Mouse (Mus musculus) WW6 (cell line): ENCODE results near the gene Srl.
"Not testable (repeated sequence)": the region's sequence is repeated elsewhere in the genome, so short reads cannot be mapped to it uniquely, and the experiment has no call there.

Source experiments
- DNase-seq: peaks from one replicate; pipeline ENCODE4 v3.0.0-alpha.2; 2013; ENCODE audit warnings: low read depth, low spot score

Srl gene

DNA sequence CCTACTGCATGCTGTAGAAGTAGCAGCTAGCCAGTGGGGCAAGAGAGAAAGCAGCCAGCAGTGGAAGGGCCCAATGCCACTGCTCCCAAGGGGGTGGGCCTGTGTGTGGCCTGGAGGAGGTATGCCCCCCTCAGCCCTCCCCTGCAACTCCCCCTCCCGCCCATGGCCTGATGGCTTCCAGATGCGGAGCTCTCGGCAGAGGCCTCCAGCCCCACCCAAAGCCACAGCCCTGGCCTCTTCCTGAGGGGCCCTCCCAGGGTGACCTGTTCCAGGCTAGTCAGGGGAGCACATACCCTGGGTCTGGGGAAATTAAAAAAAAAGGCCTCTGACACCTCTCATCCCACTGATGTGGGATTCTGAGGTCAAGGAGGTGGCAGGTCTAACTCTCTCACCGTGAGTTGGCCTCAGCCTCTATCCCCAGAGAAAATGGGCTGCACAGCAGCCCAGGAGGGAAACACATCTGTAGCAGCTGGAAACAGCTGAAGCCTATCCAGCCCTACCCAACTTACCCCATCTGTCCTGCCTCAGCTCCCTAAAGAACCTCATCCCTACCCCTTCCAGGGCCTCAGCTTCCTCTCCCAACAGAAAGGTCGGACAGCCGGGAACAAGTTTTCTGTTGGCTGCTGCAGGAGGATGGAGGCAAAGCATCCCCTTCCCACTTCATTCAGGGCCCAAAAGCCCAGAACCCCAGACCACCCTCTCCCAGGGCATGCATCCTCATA lies 11.4 kb upstream of the Srl start:
- DNase-seq, result no peak

DNA sequence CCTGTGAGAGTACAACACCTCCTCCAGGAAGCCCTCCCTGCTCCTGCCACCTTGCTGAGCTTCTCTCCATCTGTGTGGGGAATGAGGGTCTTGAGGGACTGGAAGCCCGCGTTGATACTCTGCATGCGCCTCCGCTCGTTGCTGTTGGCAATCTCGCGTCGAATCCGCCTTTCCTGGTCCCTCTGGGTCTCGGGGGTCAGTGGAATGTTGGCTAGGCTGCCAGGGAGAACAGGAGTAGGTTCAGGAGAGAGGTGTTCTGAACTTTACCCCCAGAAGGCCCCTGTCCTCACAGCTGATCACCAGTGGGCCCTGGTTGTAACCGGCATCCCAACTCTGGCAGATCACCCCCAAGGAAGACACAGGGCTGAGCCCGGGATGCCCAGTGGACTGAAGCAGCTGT lies 10.3 kb upstream of the Srl start:
- DNase-seq, result no peak

DNA sequence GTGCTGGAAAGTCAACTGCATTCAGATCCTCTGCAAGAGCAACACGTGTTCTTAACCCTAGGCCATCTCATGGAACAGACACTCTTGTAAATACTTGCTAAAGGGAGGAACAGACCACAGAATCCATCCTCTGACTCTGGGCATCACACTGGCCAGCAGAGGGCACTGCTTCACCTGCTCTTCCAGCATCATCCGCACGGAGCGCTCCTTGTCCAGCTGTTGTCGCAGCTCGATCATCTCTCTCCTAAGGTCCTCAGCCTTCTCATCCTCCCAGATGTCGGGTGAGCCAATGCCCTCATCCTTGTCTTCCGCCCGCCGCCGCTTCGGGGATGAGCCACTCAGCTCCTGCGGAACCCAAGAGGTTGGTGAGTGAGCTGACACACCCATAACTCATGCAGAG lies 9.4 kb upstream of the Srl start:
- no peak for DNase-seq

DNA sequence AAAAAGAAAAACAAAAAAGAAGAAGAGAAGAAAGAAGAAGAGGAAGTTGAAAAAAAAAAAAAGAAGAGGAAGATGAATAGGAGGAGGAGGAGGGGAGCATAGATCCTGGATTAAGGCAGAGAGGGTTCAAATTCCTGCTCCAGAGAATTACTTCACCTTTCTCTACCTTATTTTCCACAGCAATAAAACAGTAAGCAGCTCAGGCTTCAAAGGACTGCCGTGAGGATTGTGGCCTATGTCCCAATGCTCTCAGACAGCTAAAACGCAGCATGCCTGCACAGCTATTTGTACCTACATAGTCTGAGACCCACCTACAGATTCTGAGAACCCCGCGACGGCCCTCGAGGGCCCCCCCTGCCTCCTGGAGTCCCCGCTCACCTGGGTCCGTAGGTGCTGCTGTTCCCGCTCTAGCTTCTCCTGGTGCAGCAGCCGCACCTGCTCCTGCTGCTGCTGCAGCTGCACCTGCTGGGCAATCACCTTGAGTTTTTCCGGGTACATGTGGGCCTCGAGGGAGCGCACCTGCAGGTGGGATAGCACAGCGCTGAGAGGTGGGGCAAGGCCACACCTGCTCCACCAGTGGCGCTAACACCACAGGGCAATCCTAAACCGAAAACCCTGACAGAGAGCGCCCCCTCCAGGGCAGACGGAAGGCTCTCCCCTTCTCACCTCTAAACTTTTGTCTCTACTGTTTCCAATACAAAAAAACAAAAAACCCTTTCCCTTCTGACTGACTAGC lies 7.5 kb upstream of the Srl start:
- DNase-seq, result no peak

DNA sequence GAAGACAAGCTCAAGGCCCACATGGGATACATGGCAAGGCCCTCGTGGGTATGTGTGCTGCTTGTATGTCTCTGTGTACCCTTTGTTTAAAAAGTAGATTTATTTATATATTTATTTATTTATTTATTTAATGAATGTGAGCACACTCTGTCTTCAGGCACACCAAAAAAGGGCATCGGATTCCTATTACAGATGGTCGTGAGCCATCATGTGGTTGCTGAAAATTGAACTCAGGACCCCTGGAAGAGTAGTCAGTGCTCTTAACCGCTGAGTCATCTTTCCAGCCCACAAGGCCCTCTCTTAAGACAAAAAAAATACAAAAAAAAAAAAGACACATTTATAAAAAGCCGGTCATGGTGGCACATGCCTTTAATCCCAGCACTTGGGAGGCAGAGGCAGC lies 6.0 kb upstream of the Srl start:
- no peak for DNase-seq

DNA sequence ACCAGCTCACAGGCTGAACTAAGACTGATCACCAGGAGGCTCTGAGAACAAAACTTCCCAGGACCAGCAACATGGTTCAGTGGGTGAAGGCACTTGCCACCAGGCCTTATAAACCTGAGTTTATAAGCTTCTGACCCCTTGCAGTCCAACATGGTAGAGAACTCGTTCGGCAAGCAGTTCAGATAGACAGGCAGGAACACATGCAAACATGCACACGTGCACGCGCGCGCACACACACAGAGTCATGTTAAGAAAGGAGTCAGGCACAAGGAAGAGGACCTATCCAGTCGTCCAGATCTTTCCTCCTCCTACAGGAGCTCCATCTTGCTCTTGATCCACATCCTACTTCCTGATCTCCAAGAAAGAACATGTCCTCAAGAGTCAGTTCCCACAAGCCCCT lies 5.2 kb upstream of the Srl start:
- no peak for DNase-seq

DNA sequence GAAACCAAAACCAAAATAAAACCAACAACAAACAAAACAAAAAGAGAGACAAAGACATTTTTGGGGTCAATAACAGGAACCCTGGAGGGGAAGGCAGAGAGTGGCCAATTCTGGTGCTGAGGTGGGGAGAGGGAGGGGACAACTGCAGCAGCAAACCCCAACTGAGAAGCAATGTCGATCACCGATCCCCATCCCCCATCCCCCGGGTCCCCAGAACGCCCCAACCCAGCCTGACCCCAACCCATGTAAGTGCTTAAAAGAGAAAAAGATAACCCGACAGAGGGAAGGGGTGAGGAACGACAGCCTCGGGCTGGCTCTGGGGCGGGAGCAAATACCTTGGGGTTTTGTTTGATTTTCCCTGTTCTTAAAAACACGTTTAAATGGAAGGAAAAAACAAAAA lies 3.2 kb upstream of the Srl start:
- DNase-seq, result no peak

DNA sequence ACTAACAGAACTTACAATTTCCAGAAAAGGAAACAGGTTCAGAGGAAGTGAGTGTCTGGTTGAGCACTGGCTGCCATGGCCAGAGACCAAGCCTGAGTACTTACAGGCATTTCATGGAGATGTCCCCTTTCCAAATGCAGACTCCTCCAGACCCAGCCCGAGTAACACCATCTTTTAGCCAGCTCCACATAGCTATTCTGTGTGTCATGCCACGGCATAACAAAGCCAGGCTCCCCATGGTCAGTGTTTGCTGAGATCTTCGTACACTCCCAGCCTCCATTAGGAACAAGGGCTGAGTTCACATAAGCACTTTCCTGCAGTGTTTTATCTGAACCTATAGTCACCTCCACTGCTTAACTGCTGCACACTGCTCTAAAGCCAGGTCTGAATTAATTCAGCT lies 1.6 kb upstream of the Srl start:
- no peak for DNase-seq

DNA sequence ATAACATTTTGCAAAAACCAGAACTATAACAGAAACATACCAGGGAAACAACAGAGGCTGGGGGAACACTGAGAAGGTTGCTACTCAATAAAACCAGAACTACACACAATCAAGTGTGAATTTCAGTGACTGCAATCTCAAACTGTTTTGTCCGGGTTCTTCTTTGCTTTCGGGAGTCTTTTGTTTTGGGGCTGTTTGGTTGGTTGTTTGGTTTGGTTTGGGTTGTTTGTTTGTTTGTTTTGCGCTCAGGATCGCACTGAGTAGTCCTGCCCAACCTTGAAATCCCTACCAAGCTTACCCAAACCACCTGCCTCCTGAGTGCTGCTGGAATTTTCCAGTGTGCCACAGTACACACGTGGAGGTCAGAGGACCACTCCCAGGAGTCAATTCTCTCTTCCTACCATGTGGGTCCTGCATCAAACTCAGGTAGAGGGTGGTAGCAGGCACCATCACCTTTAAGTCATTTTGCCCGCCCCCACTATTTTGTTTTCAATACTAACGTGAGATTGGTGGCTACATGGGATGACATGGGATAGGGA lies 689 bp upstream of the Srl start:
- DNase-seq, result no peak

DNA sequence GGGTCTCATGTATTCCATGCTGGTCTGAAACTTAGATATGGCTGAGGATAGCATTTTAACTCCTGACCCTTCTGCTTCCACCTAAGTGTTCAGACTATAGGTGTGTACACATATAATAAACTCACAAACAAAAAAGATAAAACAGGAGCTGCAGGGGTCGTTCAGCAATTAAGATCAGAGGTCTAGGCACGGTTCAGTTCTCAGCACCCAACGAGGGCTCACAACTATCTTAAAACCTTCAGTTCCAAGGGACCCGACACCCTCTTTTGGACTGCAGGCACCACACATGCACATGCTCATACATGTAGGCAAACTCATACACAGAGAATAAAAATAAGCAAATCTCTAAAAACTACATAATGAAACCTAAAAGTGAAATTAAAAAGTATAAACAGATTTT lies 583 bp downstream of the Srl start:
- DNase-seq, result no peak

DNA sequence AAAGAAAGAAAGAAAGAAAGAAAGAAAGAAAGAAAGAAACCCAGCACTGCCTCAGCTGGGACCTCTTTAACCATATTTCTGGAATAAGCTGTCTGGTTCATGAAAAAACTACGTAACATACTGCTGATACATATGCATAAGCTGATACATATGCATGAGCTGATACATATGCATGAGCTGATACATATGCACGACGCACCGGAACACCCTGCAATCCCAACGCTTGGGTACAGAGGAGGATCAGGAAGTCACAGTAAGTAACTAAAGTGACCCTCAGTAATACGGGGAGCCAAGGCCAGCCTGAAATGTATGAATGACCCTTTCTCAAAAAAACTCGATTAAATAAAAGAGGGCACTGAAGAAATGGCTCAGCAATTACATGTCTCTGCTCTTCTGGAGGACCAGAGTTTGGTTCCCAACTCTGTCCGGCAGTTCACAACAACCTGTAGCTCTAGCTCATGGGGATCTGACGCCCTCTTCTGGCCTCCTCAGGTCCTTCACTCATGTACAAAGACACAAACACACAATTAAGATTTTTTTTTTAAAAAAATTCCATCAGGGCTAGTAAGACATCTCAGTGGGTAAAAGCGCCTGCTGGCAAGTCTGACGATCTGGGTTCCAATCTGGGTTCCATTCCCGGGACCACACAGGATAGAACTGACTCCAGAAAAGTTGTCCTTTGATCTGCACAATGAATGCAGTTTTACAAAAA lies 1.4 kb downstream of the Srl start:
- no peak for DNase-seq

DNA sequence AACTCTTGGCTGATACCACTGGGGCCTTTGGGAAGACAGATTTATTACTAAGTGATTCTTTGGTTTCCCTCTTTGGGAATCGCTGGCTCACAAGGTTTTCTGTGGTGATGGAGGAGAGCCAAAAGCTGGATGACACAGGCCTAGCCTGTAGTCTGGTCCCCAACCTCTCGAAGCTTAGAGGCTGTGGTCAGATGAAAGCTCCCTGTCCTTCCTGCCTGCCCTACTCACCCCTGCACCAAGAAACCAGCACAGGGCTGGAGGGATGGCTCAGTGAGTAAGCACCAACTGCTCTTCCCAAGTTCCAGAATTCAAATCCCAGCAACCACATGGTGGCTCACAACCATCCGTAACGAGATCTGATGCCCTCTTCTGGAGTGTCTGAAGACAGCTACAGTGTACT lies 2.1 kb downstream of the Srl start:
- DNase-seq, result no peak

DNA sequence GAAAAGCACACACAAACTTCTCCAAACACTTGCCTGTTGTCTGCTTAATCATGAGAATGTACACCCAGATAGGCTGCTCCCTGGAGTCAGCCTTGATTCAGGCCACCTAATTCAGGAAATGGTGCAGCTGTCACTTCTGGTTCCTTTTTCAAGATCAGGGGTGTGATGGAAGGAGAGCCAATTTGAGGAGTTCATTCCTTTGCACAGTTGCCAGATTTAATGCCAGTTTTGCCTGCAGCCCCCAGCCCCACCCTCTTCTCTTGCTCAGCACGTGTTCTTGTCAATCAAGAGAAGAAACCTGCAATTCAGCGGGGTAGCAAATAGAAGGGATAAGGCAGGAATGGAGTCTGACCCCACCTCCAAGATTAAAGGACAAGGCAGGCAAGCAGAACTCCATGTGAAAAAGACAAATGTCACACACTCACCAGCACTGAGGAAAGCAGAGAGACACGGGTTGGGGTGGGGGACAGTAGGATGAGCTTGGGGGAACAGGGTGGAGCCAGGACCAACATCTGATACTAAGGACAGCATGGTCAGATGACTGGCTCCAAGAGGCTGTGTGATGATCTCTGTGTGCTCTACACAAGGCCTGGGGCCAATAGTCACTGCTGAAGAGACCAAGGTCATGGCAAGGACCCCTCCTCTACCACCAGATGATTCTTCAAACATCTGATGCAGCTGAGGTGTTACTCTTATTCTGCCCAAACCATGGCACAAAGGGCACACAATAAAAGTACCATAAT lies 3.8 kb downstream of the Srl start:
- no peak for DNase-seq

DNA sequence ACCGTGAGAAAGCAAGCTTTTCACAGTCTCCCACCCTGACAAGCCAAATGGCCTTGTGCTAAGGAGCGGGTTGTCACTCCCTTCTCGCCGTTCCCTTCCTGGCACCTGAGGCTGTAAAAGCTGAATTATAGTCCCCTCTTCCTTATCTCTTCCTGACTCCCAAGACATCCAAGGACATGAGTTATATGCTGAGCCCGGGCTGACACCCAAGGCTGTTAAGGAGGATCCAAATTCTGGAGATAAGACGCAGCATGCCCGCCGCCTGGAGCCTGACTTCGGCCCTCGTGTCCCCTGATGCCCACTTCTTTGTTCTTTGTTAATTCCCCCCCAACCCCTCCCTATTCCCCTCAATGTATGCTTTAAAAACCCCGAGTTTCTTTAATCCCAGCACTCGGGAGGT lies 14.2 kb downstream of the Srl start:
- DNase-seq, result not testable (repeated sequence)

DNA sequence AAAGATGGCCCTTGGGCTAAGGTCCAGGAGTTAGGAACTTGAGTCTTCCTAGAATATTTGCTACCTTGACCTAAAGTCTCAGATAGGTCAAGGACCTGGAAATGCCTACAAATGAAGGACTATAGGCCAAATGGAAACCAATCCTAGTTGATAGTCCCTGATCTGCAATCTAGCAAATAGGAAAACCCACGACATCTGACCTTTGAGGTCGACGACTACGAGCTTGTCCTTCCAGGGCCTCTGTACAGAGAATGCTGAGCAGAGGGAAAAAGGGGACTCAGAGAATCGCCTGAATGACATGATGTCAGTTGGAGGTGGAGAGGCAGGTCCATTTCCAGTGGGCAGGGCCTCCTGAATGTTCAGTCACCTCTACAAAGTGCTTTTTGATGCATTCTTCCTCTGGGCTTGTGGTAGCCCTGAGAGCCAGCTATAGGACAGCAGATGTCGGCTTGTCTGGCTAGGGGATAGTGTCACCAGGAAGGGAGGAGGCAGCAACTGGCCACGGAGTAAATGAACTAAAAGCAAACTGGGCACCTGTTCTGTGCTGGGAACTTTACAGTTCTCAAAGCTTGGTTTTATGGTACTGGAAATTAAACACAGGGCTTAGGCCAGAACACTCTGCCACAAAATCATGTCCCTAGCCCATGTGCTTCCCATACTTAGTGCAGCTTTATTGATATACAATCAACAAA lies 18.2 kb downstream of the Srl start:
- DNase-seq, result no peak

DNA sequence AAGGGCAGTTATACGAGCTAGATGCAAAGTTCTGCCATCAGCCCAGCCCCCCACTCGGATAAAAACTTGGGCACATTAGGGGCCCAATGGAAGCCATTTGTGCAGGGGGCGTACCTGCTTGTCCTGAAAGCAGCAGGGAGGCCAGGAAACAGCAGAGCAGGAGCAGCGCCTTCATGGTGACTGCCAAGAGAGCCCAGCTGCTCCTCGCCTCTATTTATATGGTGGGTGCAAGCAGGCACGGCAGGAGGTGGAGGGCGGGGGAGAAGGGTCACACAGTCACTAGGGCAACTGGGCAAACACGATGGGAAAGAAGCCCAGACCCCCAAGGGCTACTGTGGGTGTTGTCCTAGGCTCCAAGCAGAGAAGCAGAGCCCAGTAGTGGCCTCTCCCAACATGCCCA lies 18.7 kb downstream of the Srl start:
- DNase-seq, result no peak

DNA sequence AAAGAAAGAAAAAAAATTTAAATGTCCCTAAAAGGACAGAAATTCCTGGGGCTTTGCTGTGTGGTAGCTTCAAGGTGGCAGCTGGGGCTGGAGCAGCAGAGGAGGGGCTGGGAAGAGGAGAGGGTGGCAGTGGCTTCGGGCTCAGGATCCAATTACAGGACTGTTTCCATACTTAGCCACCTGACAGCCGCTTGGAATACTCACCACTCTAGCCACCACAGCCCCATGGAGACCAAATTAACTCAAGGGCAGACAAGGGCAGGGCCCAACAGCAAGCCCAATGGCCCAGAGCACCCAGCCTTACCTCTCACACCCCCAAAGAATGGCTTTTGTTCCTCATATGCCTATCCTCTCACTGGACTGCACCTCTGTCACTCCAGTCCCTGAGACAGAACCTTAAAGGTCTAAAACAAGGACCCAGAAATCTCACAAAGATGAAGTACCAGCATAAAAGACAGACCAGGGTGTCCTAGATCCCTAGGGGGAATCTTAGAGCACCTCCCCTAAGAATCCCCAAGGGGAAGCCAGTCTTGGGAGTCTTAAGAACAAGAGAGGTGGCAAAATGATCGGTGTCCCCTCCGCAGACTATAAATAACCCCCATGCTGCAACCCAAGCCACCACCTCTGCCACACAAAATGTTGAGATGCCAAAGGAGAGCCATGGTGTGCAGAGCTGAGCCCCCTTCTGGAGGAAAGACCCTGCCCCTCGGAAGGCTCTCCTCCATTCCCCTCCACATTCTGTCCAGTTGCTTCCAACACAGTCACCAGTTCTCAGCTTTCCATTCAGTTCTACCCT lies 19.7 kb downstream of the Srl start:
- no peak for DNase-seq

DNA sequence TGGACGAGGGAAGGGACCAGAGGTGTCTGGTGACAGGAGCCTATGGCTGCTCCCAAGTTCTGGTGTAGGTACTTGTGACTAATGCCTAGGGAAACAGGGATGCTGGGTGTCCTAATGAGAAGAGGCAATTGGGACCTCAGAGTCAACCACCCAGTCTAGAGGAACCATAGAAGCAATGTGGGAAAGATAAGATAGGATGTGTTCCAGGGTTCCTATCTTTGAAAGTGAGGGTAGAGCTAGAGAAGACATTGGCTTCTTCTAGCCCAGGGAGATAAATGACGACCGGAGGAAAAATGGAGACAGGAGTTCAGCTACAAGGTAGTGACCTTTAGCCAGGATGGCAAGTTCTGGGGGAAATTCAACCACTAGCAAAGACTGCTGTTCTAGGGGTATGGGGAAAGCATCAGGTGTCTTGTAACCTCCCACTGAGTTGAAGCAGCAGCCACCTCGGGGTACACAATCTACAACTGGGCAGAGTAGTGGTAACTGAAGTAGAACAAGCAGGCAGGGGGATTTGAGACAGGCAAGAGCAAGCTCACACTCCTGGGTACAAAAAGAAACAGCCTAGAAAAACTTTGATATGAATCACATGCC lies 20.4 kb downstream of the Srl start:
- DNase-seq, result no peak

DNA sequence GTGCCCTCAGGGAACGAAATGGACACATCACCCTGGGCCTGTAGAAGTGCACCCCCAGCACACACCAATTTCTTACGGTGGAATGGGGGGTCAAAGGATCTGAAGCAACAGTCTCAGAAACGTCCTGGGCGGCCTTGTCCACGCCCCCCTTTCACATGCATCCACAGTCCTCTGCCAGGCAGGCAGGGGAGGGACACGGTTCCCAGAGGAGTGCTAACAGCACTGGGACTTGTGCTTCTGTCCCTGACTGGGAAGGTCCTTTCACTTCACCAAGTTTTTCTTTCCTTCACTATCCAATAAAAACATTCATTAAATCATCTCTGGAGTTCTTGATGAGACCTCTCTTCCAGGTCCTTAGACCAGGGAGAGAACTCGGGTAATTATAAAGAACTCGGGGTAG lies 20.9 kb downstream of the Srl start:
- no peak for DNase-seq

DNA sequence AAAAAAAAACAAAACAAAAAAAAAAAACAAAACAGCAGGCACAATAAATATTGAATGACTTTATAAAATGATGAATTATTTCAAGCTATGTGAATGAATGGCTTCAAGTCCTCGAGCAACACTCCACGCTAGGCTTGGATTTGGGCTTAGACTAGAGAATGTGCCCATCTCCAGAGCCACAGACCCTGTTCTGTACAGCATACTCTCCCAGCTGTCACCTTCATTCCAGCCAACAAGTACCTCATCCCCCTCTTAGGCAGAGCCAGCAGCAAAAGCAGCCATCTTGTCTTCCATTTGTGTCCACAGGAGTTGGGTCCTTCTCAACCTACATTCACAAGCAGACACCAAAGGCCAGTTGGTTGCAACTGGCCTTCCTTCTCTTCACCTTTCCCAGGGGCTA lies 21.8 kb downstream of the Srl start:
- no peak for DNase-seq
